Mouse (Mus musculus): Measurements from ENCODE around the gene Slc52a3. TPM values are rescaled to one million over a fixed set of nuclear protein-coding genes. Genes with fewer than 3 reads are reported as not detected.
A peak's percentile ranks its signal among the peaks of the same experiment; 100 is the strongest.

Gene Slc52a3
- polyA plus RNA-seq, 1 experiment from 2014 or later, result 1.0 TPM

- H3K9ac ChIP-seq (ENCODE audit: low read length), result peak overlapping the region; percentile 60
- H3K27ac ChIP-seq (ENCODE audit: low read depth, low read length), result peak overlapping the region; percentile 60
- H3K9me3 ChIP-seq (ENCODE audit: control insufficient read depth, low read length), result no peaks in the 10 kb centered on the region
- WGBS, result 2% methylated on average over 54 of the region's 54 CpGs
- peak; percentile 96 for ATAC-seq (replicated peaks; ENCODE audit: low FRiP score)
- H3K4me1 ChIP-seq (replicated peaks; ENCODE audit: control insufficient read depth, insufficient read depth, low read length), result peaks cover 3% of the 10 kb centered on the region; the same call in 1 of the 2 replicates
- peak overlapping the region; percentile 46 for H3K4me3 ChIP-seq (ENCODE audit: low read depth, low read length)
- peak overlapping the region; percentile 79 for H3K4me2 ChIP-seq (ENCODE audit: low read depth, low read length, severe bottlenecking)
- H3K27me3 ChIP-seq (ENCODE audit: control insufficient read depth, insufficient read depth, low read length), result peaks cover 6% of the 10 kb centered on the region
- H3K36me3 ChIP-seq (ENCODE audit: control insufficient read depth, insufficient read depth, low read length), result no peaks in the 10 kb centered on the region
- peak; percentile 99 for DNase-seq (ENCODE audit: low spot score)
Observed at GRCm38 (mm10) chr2:152029252-152030082, 33.2 kb downstream of the Slc52a3 start.

- ATAC-seq (replicated peaks; ENCODE audit: low FRiP score) (no peak), DNase-seq (ENCODE audit: low spot score) (no peak)
- 87% methylated on average over 5 of the region's 5 CpGs for WGBS
- no peaks in the 10 kb centered on the region for H3K36me3 ChIP-seq (ENCODE audit: control insufficient read depth, insufficient read depth, low read length)
- no peak overlapping the region for H3K4me3 ChIP-seq (ENCODE audit: low read depth, low read length)
- H3K9me3 ChIP-seq (ENCODE audit: control insufficient read depth, low read length), result no peaks in the 10 kb centered on the region
- H3K4me2 ChIP-seq (ENCODE audit: low read depth, low read length, severe bottlenecking), result no peak overlapping the region
- peaks cover 3% of the 10 kb centered on the region; the same call in 1 of the 2 replicates for H3K4me1 ChIP-seq (replicated peaks; ENCODE audit: control insufficient read depth, insufficient read depth, low read length)
- no peak overlapping the region for H3K27ac ChIP-seq (ENCODE audit: low read depth, low read length)
- no peak overlapping the region for H3K9ac ChIP-seq (ENCODE audit: low read length)
- peaks cover 6% of the 10 kb centered on the region for H3K27me3 ChIP-seq (ENCODE audit: control insufficient read depth, insufficient read depth, low read length)
Observed at GRCm38 (mm10) chr2:152030986-152031385, 34.7 kb downstream of the Slc52a3 start.

DNA sequence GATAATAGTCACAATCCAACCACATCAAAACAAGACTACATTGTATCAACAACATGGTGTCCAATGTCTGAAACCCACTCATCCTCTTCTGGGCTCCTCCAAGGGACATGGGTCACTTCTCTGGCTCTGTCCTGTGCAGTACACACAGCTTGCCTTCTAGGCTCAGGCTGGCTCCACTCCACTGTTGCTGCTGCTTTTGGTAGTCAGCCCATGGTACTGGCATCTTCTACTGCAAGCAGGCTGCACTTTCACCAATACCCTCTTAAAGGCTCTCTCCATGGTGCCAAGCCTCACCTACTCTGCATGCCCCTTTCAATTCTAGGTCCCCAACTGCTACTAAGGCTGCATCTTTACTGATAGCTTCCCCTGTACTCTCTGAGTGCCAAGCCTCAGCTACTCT is 43.8 kb downstream of the Slc52a3 start:
- DNase-seq (ENCODE audit: low spot score) (no peak), ATAC-seq (replicated peaks; ENCODE audit: low FRiP score) (no peak)
- Histone ChIP-seq H3K27ac (ENCODE audit: low read depth, low read length) (no peak overlapping the region), H3K36me3 (ENCODE audit: control insufficient read depth, insufficient read depth, low read length) (no peaks in the 10 kb centered on the region), H3K4me1 (replicated peaks; ENCODE audit: control insufficient read depth, insufficient read depth, low read length) (no peaks in the 10 kb centered on the region), H3K9ac (ENCODE audit: low read length) (no peak overlapping the region), H3K4me3 (ENCODE audit: low read depth, low read length) (no peak overlapping the region), H3K4me2 (ENCODE audit: low read depth, low read length, severe bottlenecking) (no peak overlapping the region), H3K27me3 (ENCODE audit: control insufficient read depth, insufficient read depth, low read length) (no peaks in the 10 kb centered on the region), H3K9me3 (ENCODE audit: control insufficient read depth, low read length) (no peaks in the 10 kb centered on the region)

DNA sequence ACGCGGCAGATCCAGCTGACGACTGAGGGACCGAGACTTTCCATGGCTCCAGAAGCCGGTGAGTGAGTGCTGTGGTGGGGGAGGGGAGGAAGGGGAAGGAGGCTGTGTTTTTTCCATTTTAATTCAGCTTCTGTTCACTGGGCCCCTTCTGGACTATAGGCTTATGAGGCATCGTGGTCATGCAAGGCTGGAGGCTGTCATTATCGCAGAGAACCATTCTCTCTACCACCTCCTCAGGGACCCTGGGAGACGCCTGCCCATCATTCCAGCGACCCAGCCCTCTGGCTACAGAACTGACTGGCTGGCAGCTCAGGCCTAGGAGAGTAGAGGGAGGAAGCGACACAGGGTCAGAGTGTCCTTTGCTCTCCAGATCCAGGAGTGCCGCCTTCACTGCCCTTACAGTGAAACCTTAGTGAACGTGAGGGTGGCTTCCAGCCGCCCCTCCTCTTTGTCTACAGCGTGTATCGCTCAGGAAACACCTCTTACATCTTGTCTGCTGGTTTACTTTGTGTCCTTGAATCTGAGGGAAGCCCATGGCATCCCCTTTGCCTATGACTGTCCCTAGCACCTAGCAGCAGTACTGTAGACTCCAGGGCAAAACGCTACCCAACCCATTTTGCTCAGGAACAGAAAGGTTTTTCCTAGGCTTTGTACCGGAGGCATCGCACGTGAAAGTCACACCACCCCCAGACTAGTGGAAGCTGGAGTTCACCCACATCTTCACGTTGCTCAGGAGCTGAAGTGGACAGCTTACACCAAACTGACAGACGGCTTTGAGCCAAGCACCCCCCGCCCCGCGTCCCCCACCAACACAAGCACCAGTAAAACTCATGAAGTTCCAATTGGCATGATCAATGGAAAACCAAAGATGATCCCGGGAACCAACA is 51.0 kb downstream of the Slc52a3 start:
- ATAC-seq (replicated peaks; ENCODE audit: low FRiP score) (peak; percentile 21), DNase-seq (ENCODE audit: low spot score) (peak; percentile 73)
- H3K27ac ChIP-seq (ENCODE audit: low read depth, low read length), result peak overlapping the region; percentile 85
- no peaks in the 10 kb centered on the region for H3K9me3 ChIP-seq (ENCODE audit: control insufficient read depth, low read length)
- WGBS, result 2% methylated on average over 25 of the region's 25 CpGs
- H3K9ac ChIP-seq (ENCODE audit: low read length), result peak overlapping the region; percentile 76; the same call in 1 of the 2 replicates
- H3K36me3 ChIP-seq (ENCODE audit: control insufficient read depth, insufficient read depth, low read length), result no peaks in the 10 kb centered on the region
- peak overlapping the region; percentile 97; the same call in 1 of the 2 replicates for H3K4me2 ChIP-seq (ENCODE audit: low read depth, low read length, severe bottlenecking)
- H3K4me1 ChIP-seq (replicated peaks; ENCODE audit: control insufficient read depth, insufficient read depth, low read length), result peaks cover 38% of the 10 kb centered on the region
- no peak overlapping the region for H3K4me3 ChIP-seq (ENCODE audit: low read depth, low read length)
- H3K27me3 ChIP-seq (ENCODE audit: control insufficient read depth, insufficient read depth, low read length), result peaks cover 12% of the 10 kb centered on the region

DNA sequence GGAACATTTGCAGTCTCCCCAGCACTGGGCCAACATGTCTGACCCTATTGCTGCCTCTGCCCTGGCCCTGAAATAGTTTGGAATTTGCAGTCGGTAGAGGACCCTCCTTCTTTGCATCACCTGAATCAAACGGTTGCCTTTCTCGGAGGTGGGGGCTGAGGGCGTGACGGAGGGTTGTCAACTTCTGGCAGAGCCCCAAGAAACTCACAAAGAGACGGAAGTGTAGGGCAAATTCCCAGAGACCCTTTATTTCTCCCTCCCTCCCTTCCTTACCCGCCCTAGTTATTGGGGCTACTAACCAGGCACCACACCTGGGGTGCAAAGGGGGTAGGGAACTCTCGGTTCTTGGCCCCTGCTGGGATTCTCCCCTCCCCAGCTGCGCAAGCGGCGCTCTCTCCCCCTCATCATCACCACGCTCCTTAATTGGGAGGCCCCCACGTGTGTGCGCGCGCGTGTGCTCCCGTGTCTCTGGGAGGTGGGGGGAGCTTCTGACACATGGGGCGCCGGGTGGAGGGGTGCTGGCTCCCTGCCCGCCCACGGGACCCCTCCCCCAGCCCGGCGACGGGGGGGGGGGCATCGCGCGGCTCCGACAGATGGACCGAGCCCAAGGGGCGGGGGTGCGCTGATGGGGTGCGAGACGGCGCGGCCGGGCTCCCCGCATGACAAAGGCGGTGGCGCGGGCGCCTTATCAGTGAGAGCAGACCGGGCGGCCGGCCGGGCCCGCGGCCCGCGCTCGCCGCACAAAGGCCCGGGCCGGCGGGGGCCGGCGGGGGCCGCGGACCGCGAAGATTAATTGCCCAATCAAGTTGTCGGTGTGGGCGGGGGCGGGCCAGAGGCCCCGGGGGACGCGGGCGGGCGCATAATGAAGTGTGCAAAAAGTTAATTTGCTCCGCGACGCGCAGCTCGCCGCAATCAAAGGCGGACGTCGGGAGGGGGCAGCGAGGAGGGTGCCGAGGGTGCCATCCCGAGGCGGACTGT is 52.0 kb downstream of the Slc52a3 start:
- no peaks in the 10 kb centered on the region for H3K36me3 ChIP-seq (ENCODE audit: control insufficient read depth, insufficient read depth, low read length)
- peaks cover 12% of the 10 kb centered on the region for H3K27me3 ChIP-seq (ENCODE audit: control insufficient read depth, insufficient read depth, low read length)
- peaks cover 38% of the 10 kb centered on the region for H3K4me1 ChIP-seq (replicated peaks; ENCODE audit: control insufficient read depth, insufficient read depth, low read length)
- H3K9me3 ChIP-seq (ENCODE audit: control insufficient read depth, low read length), result no peaks in the 10 kb centered on the region
- H3K4me3 ChIP-seq (ENCODE audit: low read depth, low read length), result peak overlapping the region; percentile 43
- ATAC-seq (replicated peaks; ENCODE audit: low FRiP score) (peak; percentile 64), DNase-seq (ENCODE audit: low spot score) (peak; percentile 85)
- WGBS, result under 1% methylated on average over 75 of the region's 82 CpGs
- peak overlapping the region; percentile 97 for H3K4me2 ChIP-seq (ENCODE audit: low read depth, low read length, severe bottlenecking)
- H3K9ac ChIP-seq (ENCODE audit: low read length), result peak overlapping the region; percentile 76
- peak overlapping the region; percentile 85 for H3K27ac ChIP-seq (ENCODE audit: low read depth, low read length)

DNA sequence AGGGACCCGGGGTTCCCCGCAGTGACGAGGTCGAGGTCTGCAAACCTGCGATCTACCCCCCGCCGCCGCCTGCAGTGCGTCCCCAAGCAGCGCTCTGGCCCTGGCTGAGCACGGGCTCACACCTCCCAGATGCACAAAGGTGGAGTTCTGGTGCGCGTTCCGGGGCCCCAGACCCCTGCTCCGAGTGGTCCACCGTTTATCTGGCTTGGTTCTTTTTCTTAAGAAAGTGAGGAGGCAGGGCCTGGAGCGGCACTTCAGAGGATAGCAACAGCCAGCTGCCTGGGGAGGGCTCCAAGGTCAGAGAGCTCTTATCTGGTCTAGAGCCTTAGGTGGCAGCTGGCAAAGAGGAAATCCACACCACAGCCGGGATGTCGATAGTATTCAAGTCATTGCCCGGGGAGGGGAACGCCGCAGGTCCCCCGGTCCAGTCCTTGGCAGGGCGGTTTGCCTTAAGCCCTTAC is 52.7 kb downstream of the Slc52a3 start:
- peak overlapping the region; percentile 43 for H3K4me3 ChIP-seq (ENCODE audit: low read depth, low read length)
- ATAC-seq (replicated peaks; ENCODE audit: low FRiP score) (peak; percentile 57), DNase-seq (ENCODE audit: low spot score) (peak; percentile 79)
- H3K27me3 ChIP-seq (ENCODE audit: control insufficient read depth, insufficient read depth, low read length), result peaks cover 12% of the 10 kb centered on the region
- H3K36me3 ChIP-seq (ENCODE audit: control insufficient read depth, insufficient read depth, low read length), result no peaks in the 10 kb centered on the region
- peak overlapping the region; percentile 76 for H3K9ac ChIP-seq (ENCODE audit: low read length)
- peaks cover 38% of the 10 kb centered on the region for H3K4me1 ChIP-seq (replicated peaks; ENCODE audit: control insufficient read depth, insufficient read depth, low read length)
- peak overlapping the region; percentile 85 for H3K27ac ChIP-seq (ENCODE audit: low read depth, low read length)
- H3K9me3 ChIP-seq (ENCODE audit: control insufficient read depth, low read length), result no peaks in the 10 kb centered on the region
- peak overlapping the region; percentile 97 for H3K4me2 ChIP-seq (ENCODE audit: low read depth, low read length, severe bottlenecking)
- under 1% methylated on average over 17 of the region's 24 CpGs for WGBS

- Histone ChIP-seq H3K27ac (ENCODE audit: low read depth, low read length) (peak overlapping the region; percentile 85), H3K4me2 (ENCODE audit: low read depth, low read length, severe bottlenecking) (peak overlapping the region; percentile 97), H3K27me3 (ENCODE audit: control insufficient read depth, insufficient read depth, low read length) (peaks cover 12% of the 10 kb centered on the region), H3K9me3 (ENCODE audit: control insufficient read depth, low read length) (no peaks in the 10 kb centered on the region), H3K9ac (ENCODE audit: low read length) (peak overlapping the region; percentile 76), H3K4me1 (replicated peaks; ENCODE audit: control insufficient read depth, insufficient read depth, low read length) (peaks cover 38% of the 10 kb centered on the region), H3K36me3 (ENCODE audit: control insufficient read depth, insufficient read depth, low read length) (no peaks in the 10 kb centered on the region), H3K4me3 (ENCODE audit: low read depth, low read length) (peak overlapping the region; percentile 0; the same call in 1 of the 2 replicates)
- DNase-seq (ENCODE audit: low spot score) (peak; percentile 59), ATAC-seq (replicated peaks; ENCODE audit: low FRiP score) (peak; percentile 15; the same call in 1 of the 2 replicates)
- 2% methylated on average over 13 of the region's 13 CpGs for WGBS
Observed at GRCm38 (mm10) chr2:152049611-152050270, 53.4 kb downstream of the Slc52a3 start.
